Mouse (Mus musculus): ENCODE measurements around the gene Gusb. TPM values are rescaled to one million over a fixed set of nuclear protein-coding genes. Genes with fewer than 3 reads are reported as not detected.

Gusb gene
- polyA plus RNA-seq, 1 experiment from 2014 or later, result 30.6 TPM

DNA sequence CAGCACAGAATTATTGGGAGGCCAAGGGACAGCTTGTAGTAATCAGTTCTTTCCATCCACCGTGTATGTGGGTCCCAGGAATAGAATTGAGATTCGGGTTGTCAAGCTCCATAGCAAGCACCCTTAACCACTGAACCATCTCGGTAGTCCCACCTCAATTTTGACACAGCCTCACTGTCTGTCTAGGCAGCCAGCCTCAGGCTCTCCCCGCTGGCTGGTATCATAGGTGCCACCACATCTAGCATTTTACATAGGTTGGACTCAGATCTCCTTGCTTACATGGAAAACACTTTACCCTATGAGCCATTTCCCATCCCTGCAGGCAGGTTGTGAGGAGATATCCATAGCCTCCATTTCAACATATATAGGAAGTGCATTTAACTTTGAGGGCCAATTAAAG lies 28.5 kb downstream of the Gusb start:
- Histone ChIP-seq H3K9me3 (replicated peaks; ENCODE audit: control insufficient read depth, low read length) (no peaks in the 10 kb centered on the region), H3K4me1 (ENCODE audit: control insufficient read depth, low read depth, low read length) (peaks cover 63% of the 10 kb centered on the region), H3K36me3 (ENCODE audit: control insufficient read depth, insufficient read depth) (peaks cover 2% of the 10 kb centered on the region; the same call in 1 of the 2 replicates), H3K27ac (ENCODE audit: low read length) (peak overlapping the region; percentile 98), H3K4me3 (ENCODE audit: low read depth, low read length) (no peak overlapping the region), H3K9ac (ENCODE audit: low read depth, low read length) (peak overlapping the region; percentile 56), H3K4me2 (ENCODE audit: low read depth, low read length) (peak overlapping the region; percentile 48), H3K27me3 (ENCODE audit: control insufficient read depth, insufficient read depth, low read depth, low read length) (no peaks in the 10 kb centered on the region)
- ATAC-seq (ENCODE audit: low read depth), result 0 out of 2 replicates have a peak, but pooled peaks have one; percentile 3
- WGBS (ENCODE audit: insufficient replicate concordance), result 38% methylated on average over 4 of the region's 4 CpGs

GRCm38 (mm10) chr5:129971491-129971890 lies 31.4 kb downstream of the Gusb start:
- Histone ChIP-seq H3K4me2 (ENCODE audit: low read depth, low read length) (no peak overlapping the region), H3K9me3 (replicated peaks; ENCODE audit: control insufficient read depth, low read length) (no peaks in the 10 kb centered on the region), H3K4me1 (ENCODE audit: control insufficient read depth, low read depth, low read length) (peaks cover 40% of the 10 kb centered on the region), H3K4me3 (ENCODE audit: low read depth, low read length) (no peak overlapping the region), H3K36me3 (ENCODE audit: control insufficient read depth, insufficient read depth) (peaks cover 2% of the 10 kb centered on the region; the same call in 1 of the 2 replicates), H3K27ac (ENCODE audit: low read length) (peak overlapping the region; percentile 25; the same call in 1 of the 2 replicates), H3K27me3 (ENCODE audit: control insufficient read depth, insufficient read depth, low read depth, low read length) (no peaks in the 10 kb centered on the region), H3K9ac (ENCODE audit: low read depth, low read length) (no peak overlapping the region)
- ATAC-seq (ENCODE audit: low read depth), result no peak
- WGBS (ENCODE audit: insufficient replicate concordance), result 83% methylated on average over 4 of the region's 4 CpGs

GRCm38 (mm10) chr5:129968417-129968816 lies 34.4 kb downstream of the Gusb start:
- Histone ChIP-seq H3K36me3 (ENCODE audit: control insufficient read depth, insufficient read depth) (no peaks in the 10 kb centered on the region; the same call in 1 of the 2 replicates), H3K4me2 (ENCODE audit: low read depth, low read length) (no peak overlapping the region), H3K9me3 (replicated peaks; ENCODE audit: control insufficient read depth, low read length) (no peaks in the 10 kb centered on the region), H3K4me3 (ENCODE audit: low read depth, low read length) (no peak overlapping the region), H3K9ac (ENCODE audit: low read depth, low read length) (no peak overlapping the region), H3K27me3 (ENCODE audit: control insufficient read depth, insufficient read depth, low read depth, low read length) (no peaks in the 10 kb centered on the region), H3K27ac (ENCODE audit: low read length) (peak overlapping the region; percentile 3), H3K4me1 (ENCODE audit: control insufficient read depth, low read depth, low read length) (peaks cover 12% of the 10 kb centered on the region)
- peak; percentile 49 for ATAC-seq (ENCODE audit: low read depth)
- 75% methylated on average over 7 of the region's 7 CpGs for WGBS (ENCODE audit: insufficient replicate concordance)

- WGBS (ENCODE audit: insufficient replicate concordance), result 87% methylated on average over 3 of the region's 3 CpGs
- H3K27ac ChIP-seq (ENCODE audit: low read length), result no peak overlapping the region
These were observed 36.4 kb downstream of the Gusb start for GRCm38 (mm10) chr5:129966448-129966847.

DNA sequence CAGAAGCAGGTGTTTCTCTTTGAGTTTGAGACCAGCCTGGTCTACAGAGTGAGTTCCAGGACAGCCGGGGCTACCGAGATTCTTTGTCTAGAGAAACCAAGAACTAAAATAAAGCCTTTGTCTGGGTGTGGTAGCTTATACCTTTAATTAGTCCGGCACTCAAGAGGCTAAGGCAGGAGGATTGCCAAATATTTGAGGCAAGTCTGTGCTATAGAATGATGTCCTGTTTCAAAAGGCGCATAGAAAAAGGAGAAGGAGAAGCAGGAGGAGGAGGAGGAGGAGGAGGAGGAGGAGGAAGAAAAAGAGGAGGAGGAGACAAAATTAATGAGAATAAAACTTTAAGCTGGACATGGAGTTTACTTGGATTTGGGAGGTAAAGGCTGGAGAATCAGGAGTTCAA lies 39.6 kb downstream of the Gusb start:
- ATAC-seq (ENCODE audit: low read depth), result no peak
- Histone ChIP-seq H3K4me1 (ENCODE audit: control insufficient read depth, low read depth, low read length) (no peaks in the 10 kb centered on the region; the same call in none of the 2 replicates), H3K4me2 (ENCODE audit: low read depth, low read length) (no peak overlapping the region), H3K36me3 (ENCODE audit: control insufficient read depth, insufficient read depth) (peaks cover 6% of the 10 kb centered on the region; the same call in 1 of the 2 replicates), H3K9me3 (replicated peaks; ENCODE audit: control insufficient read depth, low read length) (no peaks in the 10 kb centered on the region), H3K4me3 (ENCODE audit: low read depth, low read length) (no peak overlapping the region), H3K27me3 (ENCODE audit: control insufficient read depth, insufficient read depth, low read depth, low read length) (no peaks in the 10 kb centered on the region), H3K9ac (ENCODE audit: low read depth, low read length) (no peak overlapping the region), H3K27ac (ENCODE audit: low read length) (no peak overlapping the region)
- WGBS (ENCODE audit: insufficient replicate concordance), result 71% methylated on average over 4 of the region's 4 CpGs

More at GRCm38 (mm10) chr5:129966448-129966847, 36.4 kb downstream of the Gusb start:
- Histone ChIP-seq H3K36me3 (ENCODE audit: control insufficient read depth, insufficient read depth) (no peaks in the 10 kb centered on the region; the same call in 1 of the 2 replicates), H3K9ac (ENCODE audit: low read depth, low read length) (no peak overlapping the region), H3K9me3 (replicated peaks; ENCODE audit: control insufficient read depth, low read length) (no peaks in the 10 kb centered on the region), H3K27me3 (ENCODE audit: control insufficient read depth, insufficient read depth, low read depth, low read length) (no peaks in the 10 kb centered on the region), H3K4me2 (ENCODE audit: low read depth, low read length) (no peak overlapping the region), H3K4me3 (ENCODE audit: low read depth, low read length) (no peak overlapping the region), H3K4me1 (ENCODE audit: control insufficient read depth, low read depth, low read length) (peaks cover 3% of the 10 kb centered on the region)
- ATAC-seq (ENCODE audit: low read depth), result no peak

GRCm38 (mm10) chr5:129955792-129956191 lies 47.1 kb downstream of the Gusb start:
- Histone ChIP-seq H3K27ac (ENCODE audit: low read length) (peak overlapping the region; percentile 91), H3K4me2 (ENCODE audit: low read depth, low read length) (peak overlapping the region; percentile 54), H3K9ac (ENCODE audit: low read depth, low read length) (no peak overlapping the region)

GRCm38 (mm10) chr5:129954473-129955254 lies 48.2 kb downstream of the Gusb start:
- Histone ChIP-seq H3K27ac (ENCODE audit: low read length) (peak overlapping the region; percentile 91), H3K4me3 (ENCODE audit: low read depth, low read length) (no peak overlapping the region), H3K4me1 (ENCODE audit: control insufficient read depth, low read depth, low read length) (peaks cover 28% of the 10 kb centered on the region), H3K9me3 (replicated peaks; ENCODE audit: control insufficient read depth, low read length) (no peaks in the 10 kb centered on the region), H3K27me3 (ENCODE audit: control insufficient read depth, insufficient read depth, low read depth, low read length) (no peaks in the 10 kb centered on the region), H3K36me3 (ENCODE audit: control insufficient read depth, insufficient read depth) (peaks cover 6% of the 10 kb centered on the region; the same call in 1 of the 2 replicates), H3K4me2 (ENCODE audit: low read depth, low read length) (peak overlapping the region; percentile 54; the same call in 1 of the 2 replicates), H3K9ac (ENCODE audit: low read depth, low read length) (0 out of 2 replicates have a peak overlapping the region, but pooled peaks have one; percentile 9)
- 28% methylated on average over 5 of the region's 5 CpGs for WGBS (ENCODE audit: insufficient replicate concordance)
- peak; percentile 51 for ATAC-seq (ENCODE audit: low read depth)

More at GRCm38 (mm10) chr5:129955792-129956191, 47.1 kb downstream of the Gusb start:
- H3K4me3 ChIP-seq (ENCODE audit: low read depth, low read length), result no peak overlapping the region
- H3K4me1 ChIP-seq (ENCODE audit: control insufficient read depth, low read depth, low read length), result peaks cover 28% of the 10 kb centered on the region
- no peaks in the 10 kb centered on the region for H3K9me3 ChIP-seq (replicated peaks; ENCODE audit: control insufficient read depth, low read length)
- peaks cover 6% of the 10 kb centered on the region; the same call in 1 of the 2 replicates for H3K36me3 ChIP-seq (ENCODE audit: control insufficient read depth, insufficient read depth)
- no peaks in the 10 kb centered on the region for H3K27me3 ChIP-seq (ENCODE audit: control insufficient read depth, insufficient read depth, low read depth, low read length)
- 24% methylated on average over 6 of the region's 6 CpGs for WGBS (ENCODE audit: insufficient replicate concordance)
- ATAC-seq (ENCODE audit: low read depth), result peak; percentile 94

GRCm38 (mm10) chr5:129952143-129952542 lies 50.7 kb downstream of the Gusb start:
- no peak overlapping the region for H3K27ac ChIP-seq (ENCODE audit: low read length)
- no peak overlapping the region for H3K4me3 ChIP-seq (ENCODE audit: low read depth, low read length)
- no peaks in the 10 kb centered on the region for H3K9me3 ChIP-seq (replicated peaks; ENCODE audit: control insufficient read depth, low read length)
- H3K27me3 ChIP-seq (ENCODE audit: control insufficient read depth, insufficient read depth, low read depth, low read length), result no peaks in the 10 kb centered on the region
- 40% methylated on average over 4 of the region's 4 CpGs for WGBS (ENCODE audit: insufficient replicate concordance)
- no peak overlapping the region for H3K4me2 ChIP-seq (ENCODE audit: low read depth, low read length)
- H3K36me3 ChIP-seq (ENCODE audit: control insufficient read depth, insufficient read depth), result no peaks in the 10 kb centered on the region
- no peak overlapping the region for H3K9ac ChIP-seq (ENCODE audit: low read depth, low read length)
- peaks cover 33% of the 10 kb centered on the region for H3K4me1 ChIP-seq (ENCODE audit: control insufficient read depth, low read depth, low read length)
- no peak for ATAC-seq (ENCODE audit: low read depth)

DNA sequence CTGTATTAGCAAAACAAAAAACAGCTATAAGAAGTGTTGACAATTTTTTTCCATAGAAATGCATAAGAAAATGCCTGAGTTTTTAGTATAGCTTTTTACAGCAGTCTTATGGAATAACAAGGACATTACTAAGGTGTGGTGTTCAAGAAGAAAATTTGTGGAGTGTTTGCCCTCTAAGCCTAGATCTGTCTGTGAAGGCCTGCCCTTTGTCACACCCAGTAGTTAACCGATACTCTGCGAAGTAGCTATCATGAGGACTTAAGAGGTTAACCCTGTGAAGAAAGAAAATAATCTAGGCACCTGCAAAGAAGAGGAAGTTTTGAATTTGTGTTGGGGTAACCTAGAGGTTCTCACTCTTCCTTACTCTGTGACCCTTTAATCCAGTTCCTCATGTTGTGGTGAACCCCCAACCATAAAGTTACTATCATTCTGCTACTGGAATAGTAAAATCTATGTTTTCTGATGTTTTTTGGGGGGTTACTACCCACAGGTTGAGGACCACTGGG lies 55.3 kb downstream of the Gusb start:
- H3K27ac ChIP-seq (ENCODE audit: low read length), result no peak overlapping the region

More for the DNA sequence above, 55.3 kb downstream of the Gusb start:
- Histone ChIP-seq H3K4me3 (ENCODE audit: low read depth, low read length) (no peak overlapping the region), H3K4me1 (ENCODE audit: control insufficient read depth, low read depth, low read length) (peaks cover 11% of the 10 kb centered on the region), H3K4me2 (ENCODE audit: low read depth, low read length) (no peak overlapping the region), H3K9me3 (replicated peaks; ENCODE audit: control insufficient read depth, low read length) (no peaks in the 10 kb centered on the region), H3K36me3 (ENCODE audit: control insufficient read depth, insufficient read depth) (peaks cover 7% of the 10 kb centered on the region; the same call in 1 of the 2 replicates), H3K9ac (ENCODE audit: low read depth, low read length) (no peak overlapping the region), H3K27me3 (ENCODE audit: control insufficient read depth, insufficient read depth, low read depth, low read length) (no peaks in the 10 kb centered on the region)
- WGBS (ENCODE audit: insufficient replicate concordance), result 54% methylated on average over 2 of the region's 2 CpGs
- no peak for ATAC-seq (ENCODE audit: low read depth)
